Mouse (Mus musculus) heart, embryonic 10.5 days (tissue): Measurements from ENCODE around the gene Pkp4. TPM values are rescaled to one million over a fixed set of nuclear protein-coding genes. Genes with fewer than 3 reads are reported as not detected.
A peak's percentile ranks its signal among the peaks of the same experiment; 100 is the strongest.

Experiments
- DNase-seq: peaks from one replicate; pipeline ENCODE4 v3.0.0-alpha.2; 2017; ENCODE audit warnings: low spot score
- H3K27ac ChIP-seq: fragments of 300-500 bp; sonication (generic); 2 replicates; pipeline ENCODE4 v1.5.1; 2016; ENCODE audit warnings: mild to moderate bottlenecking
- H3K27me3 ChIP-seq: fragments of 300-500 bp; sonication (generic); 2 replicates; pipeline ENCODE4 v1.6.1; 2016; ENCODE audit warnings: mild to moderate bottlenecking; ENCODE audit not compliant: poor library complexity, insufficient read depth, severe bottlenecking
- H3K36me3 ChIP-seq: fragments of 300-500 bp; sonication (generic); 2 replicates; pipeline ENCODE4 v1.6.1; 2016; ENCODE audit warnings: mild to moderate bottlenecking, moderate library complexity
- H3K4me1 ChIP-seq: fragments of 300-500 bp; sonication (generic); 2 replicates; pipeline ENCODE4 v1.6.1; 2016; ENCODE audit warnings: mild to moderate bottlenecking
- H3K4me3 ChIP-seq: fragments of 300-500 bp; sonication (generic); 2 replicates; pipeline ENCODE4 v1.5.1; 2016; ENCODE audit warnings: mild to moderate bottlenecking, moderate library complexity
- H3K9me3 ChIP-seq: fragments of 300-500 bp; sonication (generic); 2 replicates; pipeline ENCODE4 v1.6.1; 2016; ENCODE audit warnings: mild to moderate bottlenecking, moderate library complexity
- WGBS: fragments of 180-500 bp; shearing (Covaris S2); methylation state at CpG from one replicate; pipeline ENCODE4 v1.1.7; 2016; 5-methylcytosine and 5-hydroxymethylcytosine counted together
- polyA plus RNA-seq: library from polyadenylated mRNA; unstranded; fragments of >200 nt; fragmentation: Nextera tagmentation; extraction: Ambion mirVana; gene quantifications from 2 replicates; pipeline ENCODE4 v1.2.1, GENCODE M21; 2016

The Pkp4 gene
- polyA plus RNA-seq, 1 experiment from 2014 or later, result 18.5 TPM

DNA sequence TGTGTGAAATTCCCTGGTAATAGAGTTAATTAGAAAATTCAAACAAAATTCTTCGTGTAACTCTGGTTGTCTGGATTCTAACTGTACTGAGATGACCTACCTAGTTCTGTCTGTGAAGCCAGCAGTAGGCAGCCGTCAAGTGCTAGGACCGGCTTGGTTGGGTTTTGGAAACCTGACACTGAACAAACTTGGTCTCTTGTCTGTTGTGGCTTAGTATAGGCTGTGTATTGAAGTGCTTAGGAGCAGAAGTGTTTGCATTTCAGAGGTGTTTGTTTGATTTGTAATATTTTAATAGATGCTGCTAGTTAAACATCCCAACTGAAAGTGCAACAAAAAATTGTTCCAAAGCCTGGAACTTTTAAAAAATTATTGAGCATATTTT is 9.5 kb downstream of the Pkp4 start:
- Histone ChIP-seq H3K4me3 (no peak overlapping the region), H3K9me3 (no peaks in the 10 kb centered on the region), H3K27me3 (no peaks in the 10 kb centered on the region), H3K4me1 (peaks cover 30% of the 10 kb centered on the region), H3K27ac (no peak overlapping the region), H3K36me3 (no peaks in the 10 kb centered on the region)
- WGBS, result 69% methylated on average over 3 of the region's 3 CpGs
- no peak for DNase-seq

DNA sequence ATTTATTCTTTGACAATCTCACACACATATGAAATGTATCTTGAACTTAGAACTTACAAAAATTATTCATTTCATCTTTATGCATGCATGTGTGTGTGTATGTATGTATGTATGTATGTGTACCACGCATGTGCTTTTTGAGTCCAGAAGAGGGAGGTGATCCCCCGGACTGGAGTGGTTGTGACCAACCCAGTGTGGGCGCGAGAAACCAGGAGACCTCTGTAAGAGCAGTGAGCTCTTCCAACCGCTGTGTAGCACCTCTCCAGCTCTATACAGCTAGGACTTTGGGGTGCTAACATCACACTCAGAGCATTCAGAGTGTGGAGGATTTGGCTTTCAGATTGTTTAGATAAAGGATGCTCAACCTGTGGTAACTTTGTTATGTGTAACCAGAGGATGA is 9.9 kb downstream of the Pkp4 start:
- Histone ChIP-seq H3K4me3 (no peak overlapping the region), H3K27me3 (no peaks in the 10 kb centered on the region), H3K36me3 (no peaks in the 10 kb centered on the region), H3K27ac (no peak overlapping the region), H3K4me1 (peaks cover 30% of the 10 kb centered on the region), H3K9me3 (no peaks in the 10 kb centered on the region)
- 91% methylated on average over 5 of the region's 5 CpGs for WGBS
- DNase-seq, result no peak

DNA sequence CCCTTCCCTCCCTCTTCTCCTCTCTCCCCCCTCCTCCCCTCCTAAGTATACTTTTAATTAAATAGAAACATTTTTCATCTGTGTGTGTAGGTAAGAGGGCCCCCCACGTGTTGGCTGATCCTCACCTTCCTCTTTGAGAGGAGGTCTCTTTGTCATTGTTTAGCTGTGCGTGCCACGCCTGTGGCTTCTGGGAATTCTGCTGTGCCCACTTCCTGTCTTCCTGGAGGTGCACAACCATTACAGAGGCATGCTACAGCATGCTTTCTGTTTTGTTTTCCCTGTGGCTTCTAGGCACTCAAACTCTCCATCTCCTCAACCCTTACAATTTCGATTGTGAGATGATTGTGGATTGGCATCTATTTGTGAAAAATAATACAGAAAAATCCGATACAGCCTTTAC is 10.9 kb downstream of the Pkp4 start:
- Histone ChIP-seq H3K9me3 (no peaks in the 10 kb centered on the region), H3K27ac (no peak overlapping the region), H3K4me1 (peaks cover 39% of the 10 kb centered on the region), H3K4me3 (no peak overlapping the region), H3K36me3 (no peaks in the 10 kb centered on the region), H3K27me3 (no peaks in the 10 kb centered on the region)
- no peak for DNase-seq
- 65% methylated on average over 5 of the region's 5 CpGs for whole genome bisulfite sequencing

DNA sequence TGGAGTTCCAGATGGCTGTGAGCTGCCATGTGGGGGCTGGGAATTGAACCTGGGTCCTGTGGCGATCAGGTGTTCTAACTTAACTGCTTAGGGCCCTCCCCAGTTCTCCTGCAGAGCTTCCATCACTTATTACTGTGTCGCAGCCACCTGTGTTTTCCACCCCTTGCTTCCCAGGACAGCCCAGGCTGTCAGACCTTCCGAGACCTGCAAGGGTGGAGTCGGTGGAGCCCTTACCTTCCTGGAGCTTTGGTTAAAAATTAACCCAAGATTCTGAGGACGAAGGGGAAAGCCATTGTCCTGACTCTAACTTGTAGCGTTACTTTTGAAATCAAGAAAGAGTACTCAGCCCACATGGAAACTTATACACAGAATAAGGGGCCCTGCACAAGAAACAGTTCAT is 15.3 kb downstream of the Pkp4 start:
- Histone ChIP-seq H3K9me3 (no peaks in the 10 kb centered on the region), H3K4me3 (no peak overlapping the region), H3K4me1 (peaks cover 59% of the 10 kb centered on the region), H3K27me3 (no peaks in the 10 kb centered on the region), H3K27ac (no peak overlapping the region), H3K36me3 (no peaks in the 10 kb centered on the region)
- DNase-seq, result no peak
- 84% methylated on average over 6 of the region's 6 CpGs for WGBS

GRCm38 (mm10) chr2:59178191-59178590 is 17.5 kb downstream of the Pkp4 start:
- DNase-seq, result no peak
- 92% methylated on average over 8 of the region's 8 CpGs for WGBS
- no peaks in the 10 kb centered on the region for H3K27me3 ChIP-seq
- H3K9me3 ChIP-seq, result no peaks in the 10 kb centered on the region
- peaks cover 46% of the 10 kb centered on the region for H3K4me1 ChIP-seq
- no peak overlapping the region for H3K27ac ChIP-seq
- no peaks in the 10 kb centered on the region for H3K36me3 ChIP-seq
- no peak overlapping the region for H3K4me3 ChIP-seq

GRCm38 (mm10) chr2:59178960-59179359 is 18.3 kb downstream of the Pkp4 start:
- Histone ChIP-seq H3K27me3 (no peaks in the 10 kb centered on the region), H3K9me3 (no peaks in the 10 kb centered on the region), H3K36me3 (no peaks in the 10 kb centered on the region), H3K4me1 (peaks cover 40% of the 10 kb centered on the region), H3K27ac (no peak overlapping the region), H3K4me3 (no peak overlapping the region)
- DNase-seq, result no peak
- WGBS, result 75% methylated on average over 4 of the region's 4 CpGs

GRCm38 (mm10) chr2:59179487-59179886 is 18.8 kb downstream of the Pkp4 start:
- Histone ChIP-seq H3K4me3 (no peak overlapping the region), H3K4me1 (peaks cover 38% of the 10 kb centered on the region), H3K27me3 (no peaks in the 10 kb centered on the region), H3K36me3 (no peaks in the 10 kb centered on the region), H3K27ac (no peak overlapping the region), H3K9me3 (no peaks in the 10 kb centered on the region)
- WGBS, result 50% methylated on average over 5 of the region's 5 CpGs
- DNase-seq, result no peak

DNA sequence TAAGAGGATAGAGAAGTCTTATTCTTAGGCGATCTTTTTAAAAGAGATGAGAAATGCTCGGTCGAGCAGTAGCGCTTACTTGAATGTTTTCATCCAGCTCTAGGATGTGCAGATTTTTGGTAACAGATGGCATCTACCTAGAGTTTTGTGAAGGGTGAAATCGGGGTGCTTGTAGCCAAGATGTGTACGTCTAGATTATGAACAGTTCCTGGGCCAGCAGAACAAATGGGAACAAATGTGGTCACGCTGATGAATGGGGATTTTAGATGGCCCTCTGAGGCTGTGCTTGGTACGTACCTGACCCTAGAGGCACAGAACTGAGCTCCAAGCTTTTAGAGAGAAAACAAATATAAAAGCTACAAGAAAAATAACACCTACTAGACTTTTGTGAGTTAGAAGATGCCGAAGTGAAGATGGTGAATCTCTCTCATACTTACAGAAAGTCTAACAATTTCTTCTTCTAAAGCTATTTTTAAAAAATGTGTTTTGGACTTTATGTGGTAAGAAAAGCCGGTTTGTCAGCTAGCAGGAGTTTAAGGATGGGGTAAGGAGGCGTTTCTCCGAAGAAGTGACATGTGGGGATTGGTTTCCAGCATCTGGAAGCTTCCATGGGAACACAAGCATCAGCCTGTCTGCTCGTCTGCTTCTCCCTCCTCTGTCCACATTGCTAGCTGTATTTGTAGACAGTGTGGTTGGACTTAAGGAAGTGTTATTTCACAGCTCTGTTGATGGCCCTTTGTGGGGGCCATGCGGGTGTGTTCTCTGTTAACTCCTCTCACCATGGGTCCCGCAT is 20.9 kb downstream of the Pkp4 start:
- WGBS, result 89% methylated on average over 15 of the region's 15 CpGs
- Histone ChIP-seq H3K4me1 (peaks cover 29% of the 10 kb centered on the region), H3K27me3 (no peaks in the 10 kb centered on the region), H3K27ac (no peak overlapping the region), H3K9me3 (no peaks in the 10 kb centered on the region), H3K4me3 (no peak overlapping the region), H3K36me3 (no peaks in the 10 kb centered on the region)
- DNase-seq, result no peak

GRCm38 (mm10) chr2:59183541-59183940 is 22.9 kb downstream of the Pkp4 start:
- Histone ChIP-seq H3K9me3 (no peaks in the 10 kb centered on the region), H3K4me1 (peaks cover 19% of the 10 kb centered on the region), H3K36me3 (peaks cover 14% of the 10 kb centered on the region; the same call in 1 of the 2 replicates), H3K27me3 (no peaks in the 10 kb centered on the region), H3K4me3 (no peak overlapping the region), H3K27ac (no peak overlapping the region)
- DNase-seq, result no peak
- 79% methylated on average over 4 of the region's 4 CpGs for WGBS

GRCm38 (mm10) chr2:59184107-59185064 is 23.7 kb downstream of the Pkp4 start:
- Histone ChIP-seq H3K4me1 (peaks cover 11% of the 10 kb centered on the region), H3K27me3 (no peaks in the 10 kb centered on the region), H3K27ac (no peak overlapping the region), H3K36me3 (peaks cover 14% of the 10 kb centered on the region; the same call in 1 of the 2 replicates), H3K4me3 (no peak overlapping the region), H3K9me3 (no peaks in the 10 kb centered on the region)
- 92% methylated on average over 11 of the region's 11 CpGs for WGBS
- DNase-seq, result no peak

DNA sequence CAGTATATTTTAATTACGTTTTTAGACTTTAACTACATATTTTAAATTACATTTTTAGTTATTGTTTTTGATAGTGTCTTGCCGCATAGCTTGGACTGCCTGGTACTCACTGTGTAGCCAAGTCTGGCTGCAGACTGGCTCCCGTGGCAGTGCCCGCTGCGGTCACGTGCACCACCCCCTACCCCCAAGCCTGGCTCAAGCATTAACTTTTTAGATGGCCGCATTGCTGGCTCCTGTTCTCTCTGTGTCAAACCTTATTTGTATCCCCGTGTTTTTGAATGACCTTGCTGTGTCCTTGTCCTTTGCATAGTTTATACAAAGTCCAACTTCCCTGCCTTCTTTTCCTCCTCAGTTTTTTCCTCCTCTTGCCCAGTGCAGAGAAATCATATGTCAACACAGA is 25.5 kb downstream of the Pkp4 start:
- Histone ChIP-seq H3K36me3 (peaks cover 14% of the 10 kb centered on the region; the same call in 1 of the 2 replicates), H3K27ac (no peak overlapping the region), H3K27me3 (no peaks in the 10 kb centered on the region), H3K4me1 (peaks cover 16% of the 10 kb centered on the region), H3K4me3 (no peak overlapping the region), H3K9me3 (no peaks in the 10 kb centered on the region)
- WGBS, result 96% methylated on average over 8 of the region's 8 CpGs
- DNase-seq, result no peak

GRCm38 (mm10) chr2:59186966-59187365 is 26.3 kb downstream of the Pkp4 start:
- no peaks in the 10 kb centered on the region for H3K27me3 ChIP-seq
- H3K4me3 ChIP-seq, result no peak overlapping the region
- H3K9me3 ChIP-seq, result no peaks in the 10 kb centered on the region
- H3K36me3 ChIP-seq, result peaks cover 14% of the 10 kb centered on the region; the same call in 1 of the 2 replicates
- DNase-seq, result no peak
- H3K27ac ChIP-seq, result no peak overlapping the region
- H3K4me1 ChIP-seq, result peaks cover 22% of the 10 kb centered on the region
- WGBS, result 90% methylated on average over 6 of the region's 6 CpGs

GRCm38 (mm10) chr2:59188306-59188705 is 27.7 kb downstream of the Pkp4 start:
- Histone ChIP-seq H3K4me3 (no peak overlapping the region), H3K27ac (peak overlapping the region; percentile 59; the same call in 1 of the 2 replicates), H3K4me1 (peaks cover 22% of the 10 kb centered on the region)

More at GRCm38 (mm10) chr2:59188306-59188705, 27.7 kb downstream of the Pkp4 start:
- no peak for DNase-seq
- Histone ChIP-seq H3K36me3 (peaks cover 14% of the 10 kb centered on the region; the same call in 1 of the 2 replicates), H3K27me3 (no peaks in the 10 kb centered on the region), H3K9me3 (no peaks in the 10 kb centered on the region)
- 84% methylated on average over 8 of the region's 8 CpGs for WGBS
